Mouse (Mus musculus) cerebellum, adult 2 months (tissue): Measurements from ENCODE around the gene Krtap5-3. TPM values are rescaled to one million over a fixed set of nuclear protein-coding genes. Genes with fewer than 3 reads are reported as not detected.
"Not testable (repeated sequence)": the region's sequence is repeated elsewhere in the genome, so short reads cannot be mapped to it uniquely, and the experiment has no call there.

Experiments used
- DNase-seq, 2 experiments: peaks; one replicate each; pipeline ENCODE4 v3.0.0; 2021
- H3K27ac ChIP-seq: fragments of 200-500 bp; 2 replicates; pipeline ENCODE4 v1.5.1; 2012; ENCODE audit warnings: low read length, control low read depth, inconsistent platforms; ENCODE audit not compliant: insufficient read depth
- H3K27me3 ChIP-seq: fragments of 200-500 bp; 2 replicates; pipeline ENCODE4 v1.6.1; 2012; ENCODE audit warnings: inconsistent platforms, mild to moderate bottlenecking, low read length, moderate library complexity; ENCODE audit not compliant: control insufficient read depth, insufficient read depth
- H3K4me1 ChIP-seq: fragments of 200-500 bp; 2 replicates; pipeline ENCODE4 v1.6.1; 2011; ENCODE audit warnings: low read length; ENCODE audit not compliant: control insufficient read depth, insufficient read depth
- H3K4me3 ChIP-seq: fragments of 200-500 bp; replicated peaks from 2 replicates; pipeline ENCODE3; 2011; ENCODE audit warnings: mild to moderate bottlenecking, low read depth, low read length, control low read depth; ENCODE audit not compliant: insufficient read depth
- CTCF ChIP-seq: fragments of 200-500 bp; IDR thresholded peaks from 2 replicates; pipeline ENCODE4 v1.5.1; 2011; ENCODE audit warnings: low read depth, mild to moderate bottlenecking, control low read depth, low read length, moderate library complexity, borderline replicate concordance; ENCODE audit not compliant: insufficient read depth
- POLR2A ChIP-seq: fragments of 200-500 bp; IDR thresholded peaks from 2 replicates; pipeline ENCODE4 v1.6.1; 2011; ENCODE audit warnings: low read length, control low read depth, borderline replicate concordance; ENCODE audit not compliant: insufficient read depth
- WGBS: fragments of 180-500 bp; shearing (Covaris S2); methylation state at CpG from one replicate; pipeline ENCODE4 v1.1.7; 2018; 5-methylcytosine and 5-hydroxymethylcytosine counted together
- polyA plus RNA-seq: library from polyadenylated mRNA; depleted of rRNA; stranded (reverse); fragments of >200 nt; gene quantifications from 2 replicates; pipeline ENCODE4 v1.2.3, GENCODE M21; 2012

Gene Krtap5-3
- polyA plus RNA-seq, 1 experiment = not detected

GRCm38 (mm10) chr7:142181021-142181420, 20.1 kb upstream of the Krtap5-3 start:
- Histone ChIP-seq H3K27ac (no peak overlapping the region), H3K4me1 (no peaks in the 10 kb centered on the region), H3K27me3 (no peaks in the 10 kb centered on the region), H3K4me3 (no peak overlapping the region)
- TF ChIP-seq CTCF = no peak
- no peak for TF ChIP-seq POLR2A
- WGBS = 11% methylated on average over 1 of the region's 1 CpGs
- DNase-seq = no peak

- H3K4me1 ChIP-seq = no peaks in the 10 kb centered on the region
- H3K27me3 ChIP-seq = no peaks in the 10 kb centered on the region
- H3K4me3 ChIP-seq = no peak overlapping the region
- H3K27ac ChIP-seq = no peak overlapping the region
- TF ChIP-seq CTCF (no peak), POLR2A (no peak)
- 6% methylated on average over 2 of the region's 2 CpGs for WGBS
- DNase-seq = no peak
Observed at GRCm38 (mm10) chr7:142188156-142188555, 13.0 kb upstream of the Krtap5-3 start.

GRCm38 (mm10) chr7:142190289-142190688, 10.9 kb upstream of the Krtap5-3 start, which contains the start of gene Gm10153:
TSS of gene Gm10153 (minus strand) at chr7:142190389.
- WGBS = 46% methylated on average over 2 of the region's 2 CpGs
- DNase-seq = no peak
- TF ChIP-seq CTCF = no peak
- no peak for TF ChIP-seq POLR2A

GRCm38 (mm10) chr7:142198748-142199147, 2.4 kb upstream of the Krtap5-3 start:
- TF ChIP-seq CTCF = no peak
- TF ChIP-seq POLR2A = no peak
- Histone ChIP-seq H3K27ac (no peak overlapping the region), H3K4me1 (no peaks in the 10 kb centered on the region), H3K27me3 (no peaks in the 10 kb centered on the region), H3K4me3 (no peak overlapping the region)
- WGBS = 66% methylated on average over 2 of the region's 2 CpGs
- no peak for DNase-seq

More at GRCm38 (mm10) chr7:142190289-142190688, 10.9 kb upstream of the Krtap5-3 start, which contains the start of gene Gm10153:
- no peaks in the 10 kb centered on the region for H3K27me3 ChIP-seq
- no peak within 1 kb of the TSS for H3K4me3 ChIP-seq
- H3K4me1 ChIP-seq = no peaks in the 10 kb centered on the region
- no peak within 1 kb of the TSS for H3K27ac ChIP-seq

GRCm38 (mm10) chr7:142205488-142205887, 4.3 kb downstream of the Krtap5-3 start:
- H3K4me1 ChIP-seq = no peaks in the 10 kb centered on the region
- H3K4me3 ChIP-seq = no peak overlapping the region
- no peak overlapping the region for H3K27ac ChIP-seq
- TF ChIP-seq POLR2A (no peak), CTCF (no peak)
- H3K27me3 ChIP-seq = no peaks in the 10 kb centered on the region
- DNase-seq = no peak

- H3K27me3 ChIP-seq, H3K27ac ChIP-seq, H3K4me3 ChIP-seq, DNase-seq, H3K4me1 ChIP-seq: not testable (repeated sequence)
- WGBS = 82% methylated on average over 5 of the region's 5 CpGs
Observed at GRCm38 (mm10) chr7:142206891-142207290, 5.7 kb downstream of the Krtap5-3 start.

GRCm38 (mm10) chr7:142211559-142211958, 10.4 kb downstream of the Krtap5-3 start, which contains the start of gene Gm7579:
TSS of gene Gm7579 (plus strand) at chr7:142211859.
- DNase-seq = no peak
- Histone ChIP-seq H3K4me3 (no peak within 1 kb of the TSS), H3K4me1 (no peaks in the 10 kb centered on the region), H3K27ac (no peak within 1 kb of the TSS), H3K27me3 (no peaks in the 10 kb centered on the region)
- TF ChIP-seq POLR2A (no peak), CTCF (no peak)
- WGBS = 71% methylated on average over 1 of the region's 1 CpGs

GRCm38 (mm10) chr7:142212136-142212535, 11.0 kb downstream of the Krtap5-3 start:
- not testable (repeated sequence) for H3K27me3 ChIP-seq, DNase-seq, H3K4me3 ChIP-seq, H3K4me1 ChIP-seq, H3K27ac ChIP-seq
- 30% methylated on average over 1 of the region's 1 CpGs for WGBS
